Mouse (Mus musculus): ENCODE results near the gene Snrpg.

DNA sequence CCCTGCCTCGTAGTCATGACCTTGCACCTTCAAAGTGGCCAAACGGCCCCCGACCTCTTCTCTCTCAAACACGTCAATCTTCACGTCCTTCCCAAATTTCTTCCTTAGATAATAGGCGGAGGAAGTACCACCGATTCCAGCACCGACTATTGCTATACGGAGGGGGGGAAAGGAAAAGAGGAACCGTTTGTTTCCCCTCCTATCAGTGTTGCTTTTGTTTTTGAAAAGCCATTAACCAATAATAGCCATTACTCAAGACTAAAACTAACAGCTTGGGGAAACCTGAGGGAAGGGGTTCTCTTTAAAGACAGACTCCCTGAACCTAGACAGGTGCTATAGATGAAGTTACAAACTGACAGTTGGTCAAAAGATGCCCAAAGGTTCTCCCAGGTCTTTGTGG is 24.9 kb downstream of the Snrpg start:
- TF ChIP-seq CTCF (IDR thresholded peaks at IDR 0.05; ENCODE audit: extremely low read depth, insufficient read depth, low read length) (no peak), POLR2A (IDR thresholded peaks at IDR 0.05; ENCODE audit: extremely low read depth, insufficient read depth, low read length) (no peak)

Measured in cortical plate, adult 2 months (tissue).